Mouse (Mus musculus) cerebellum, adult 8-10 months (tissue): Measurements from ENCODE around the gene Exoc3l4.
A peak's percentile ranks its signal among the peaks of the same experiment; 100 is the strongest.

Source experiments
- DNase-seq: peaks from one replicate; pipeline ENCODE4 v3.0.0; 2022

Gene Exoc3l4

GRCm38 (mm10) chr12:111412581-111413284, 4.1 kb upstream of the Exoc3l4 start:
- no peak for DNase-seq

DNA sequence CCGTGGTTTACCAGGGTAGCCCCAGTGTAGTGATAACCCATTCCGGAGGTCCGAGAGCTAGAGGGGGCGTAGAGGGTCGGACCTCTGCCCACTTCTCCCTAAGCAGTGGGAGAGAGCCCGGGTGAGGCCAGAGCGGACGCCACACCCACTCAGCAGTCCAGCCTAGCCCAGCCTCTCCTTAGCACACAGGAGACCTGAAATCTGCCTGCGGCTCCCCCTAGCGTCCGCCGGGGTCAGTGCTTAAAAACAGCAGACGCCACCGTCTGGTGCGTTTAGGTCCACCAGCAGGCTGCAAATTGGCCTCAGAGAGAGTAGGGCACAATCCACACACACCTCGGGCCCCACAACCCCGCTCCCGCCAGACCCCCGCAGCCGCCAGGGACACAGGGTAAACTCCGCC, 3.5 kb upstream of the Exoc3l4 start:
- peak; percentile 86 for DNase-seq

DNA sequence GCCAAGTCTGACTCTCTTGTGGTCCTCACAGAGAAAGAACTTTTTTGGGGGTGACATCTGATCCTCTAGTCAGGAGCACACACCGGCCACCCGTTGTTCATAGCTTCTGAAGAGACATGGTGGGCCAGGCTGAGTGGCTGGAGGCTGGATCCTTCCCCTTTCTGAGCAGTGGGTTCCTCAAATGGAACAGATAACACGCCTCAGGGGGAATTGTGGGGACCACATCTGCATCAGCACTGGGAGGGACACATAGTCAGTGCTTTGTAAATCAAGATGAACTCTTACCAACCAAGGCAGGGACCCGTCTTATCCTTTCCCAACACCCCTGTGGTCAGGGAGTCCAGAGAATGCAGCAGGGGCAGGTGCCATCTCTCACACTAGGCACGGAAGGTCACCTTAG, 3.1 kb downstream of the Exoc3l4 start:
- no peak for DNase-seq

GRCm38 (mm10) chr12:111420946-111421709, 4.3 kb downstream of the Exoc3l4 start:
- DNase-seq = no peak

DNA sequence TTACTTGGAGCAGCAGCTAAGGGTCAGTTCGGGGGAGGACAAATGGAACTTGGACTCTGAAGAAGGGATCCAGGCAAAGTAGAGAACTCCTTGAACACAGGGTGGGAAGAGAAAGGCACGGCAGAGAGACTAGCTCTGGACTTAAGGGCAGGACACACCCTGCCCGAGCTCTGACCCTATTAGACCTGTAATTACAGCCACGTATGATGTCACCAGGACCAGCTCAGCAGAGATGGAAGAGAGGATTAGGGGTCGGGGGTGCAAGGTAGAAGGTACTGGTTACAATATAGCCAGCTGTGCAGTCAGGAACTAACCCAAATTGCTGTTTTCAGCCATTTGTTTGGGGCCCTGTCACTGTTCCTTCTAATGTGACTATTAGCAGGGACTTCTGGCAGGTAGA, 6.0 kb downstream of the Exoc3l4 start:
- no peak for DNase-seq

- DNase-seq = no peak
Observed at GRCm38 (mm10) chr12:111423570-111424129, 6.8 kb downstream of the Exoc3l4 start.

DNA sequence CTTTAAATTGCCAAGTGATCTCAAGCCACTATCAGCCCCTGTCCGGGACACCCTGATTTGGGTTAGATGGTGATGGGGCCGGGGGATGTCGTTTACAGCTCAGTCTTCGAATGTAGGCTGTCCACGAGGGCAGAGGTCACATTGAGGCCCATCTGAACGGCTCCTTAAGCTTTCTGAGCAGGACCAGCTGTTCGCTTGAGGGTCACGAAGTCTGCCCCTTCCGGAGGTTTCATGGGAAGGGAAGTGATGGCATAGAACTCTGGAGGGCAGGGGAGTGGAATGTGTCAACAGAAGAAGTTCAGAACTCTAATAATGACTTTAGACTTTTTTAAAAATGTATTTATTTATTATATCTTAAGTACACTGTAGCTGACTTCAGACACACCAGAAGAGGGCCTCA, 7.7 kb downstream of the Exoc3l4 start:
- DNase-seq = no peak

- DNase-seq = peak; percentile 76
Observed at GRCm38 (mm10) chr12:111425258-111425657, 8.4 kb downstream of the Exoc3l4 start.

GRCm38 (mm10) chr12:111425789-111426460, 9.1 kb downstream of the Exoc3l4 start:
- DNase-seq = peak; percentile 95

- DNase-seq = no peak
Observed at GRCm38 (mm10) chr12:111427438-111428113, 10.8 kb downstream of the Exoc3l4 start.

DNA sequence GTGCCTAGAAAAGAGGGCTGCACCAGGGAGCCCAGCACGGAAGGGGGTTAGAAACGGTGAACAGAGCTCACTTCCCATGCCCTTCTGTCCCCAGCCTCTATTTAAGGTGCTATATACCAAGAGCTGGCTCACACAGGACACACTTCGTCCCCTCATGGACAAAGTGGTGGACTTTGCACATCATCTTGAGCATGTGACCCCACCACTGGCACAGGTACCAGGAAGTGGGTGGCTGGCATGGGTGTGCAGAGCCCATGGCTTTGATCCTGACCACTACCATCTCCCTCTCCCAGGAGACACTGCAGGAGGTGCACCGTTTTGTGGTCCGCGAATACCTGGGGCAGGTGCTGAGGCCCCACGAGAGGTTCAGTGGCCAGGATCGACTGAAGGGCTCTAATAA, 11.5 kb downstream of the Exoc3l4 start:
- no peak for DNase-seq

DNA sequence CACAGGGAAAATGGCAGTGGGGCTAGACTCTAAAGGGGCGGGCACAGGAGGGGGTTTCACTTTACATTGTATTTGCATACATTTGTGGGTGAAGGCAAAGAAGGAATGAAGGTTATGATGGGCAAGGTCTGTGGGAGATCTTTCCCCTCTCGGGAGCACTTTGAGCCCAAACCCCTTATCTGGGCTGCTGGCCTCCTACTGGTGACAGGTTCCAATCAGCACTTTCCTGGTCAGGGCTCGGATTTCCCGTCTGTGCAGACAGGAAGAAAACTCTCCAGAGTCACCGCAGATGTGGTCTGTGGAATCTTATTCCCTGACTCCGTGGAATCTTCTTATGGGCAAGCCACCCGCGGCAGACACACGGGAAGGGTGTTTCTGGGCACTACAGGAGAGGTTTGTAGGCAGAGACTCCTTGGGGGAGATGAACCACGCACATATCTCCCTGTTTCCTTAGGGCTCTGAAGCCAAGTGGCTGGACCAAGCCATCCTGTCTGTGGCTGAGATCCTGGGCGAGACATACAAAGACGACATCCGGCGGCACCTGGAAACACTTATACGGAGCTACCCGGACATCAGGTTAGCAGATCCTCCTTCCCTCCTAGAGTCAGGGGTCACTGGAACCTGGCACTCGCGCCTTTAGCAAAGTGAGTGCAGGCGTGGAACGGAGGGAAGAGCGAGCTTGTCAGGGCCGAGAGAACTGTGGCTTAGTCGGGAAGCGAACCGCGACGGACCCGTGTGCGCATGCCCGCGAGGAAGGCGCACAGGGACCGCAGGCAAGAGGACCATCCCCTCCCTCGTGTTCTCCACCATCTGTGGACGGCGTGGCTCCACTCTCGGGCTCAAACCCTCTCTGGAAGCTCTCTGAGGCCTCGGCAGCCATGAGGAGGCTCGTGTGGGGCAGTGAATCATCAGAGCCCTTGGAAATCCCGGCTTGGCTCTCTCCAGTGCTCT, 12.4 kb downstream of the Exoc3l4 start:
- no peak for DNase-seq

- no peak for DNase-seq
Observed at GRCm38 (mm10) chr12:111430049-111430867, 13.4 kb downstream of the Exoc3l4 start.

DNA sequence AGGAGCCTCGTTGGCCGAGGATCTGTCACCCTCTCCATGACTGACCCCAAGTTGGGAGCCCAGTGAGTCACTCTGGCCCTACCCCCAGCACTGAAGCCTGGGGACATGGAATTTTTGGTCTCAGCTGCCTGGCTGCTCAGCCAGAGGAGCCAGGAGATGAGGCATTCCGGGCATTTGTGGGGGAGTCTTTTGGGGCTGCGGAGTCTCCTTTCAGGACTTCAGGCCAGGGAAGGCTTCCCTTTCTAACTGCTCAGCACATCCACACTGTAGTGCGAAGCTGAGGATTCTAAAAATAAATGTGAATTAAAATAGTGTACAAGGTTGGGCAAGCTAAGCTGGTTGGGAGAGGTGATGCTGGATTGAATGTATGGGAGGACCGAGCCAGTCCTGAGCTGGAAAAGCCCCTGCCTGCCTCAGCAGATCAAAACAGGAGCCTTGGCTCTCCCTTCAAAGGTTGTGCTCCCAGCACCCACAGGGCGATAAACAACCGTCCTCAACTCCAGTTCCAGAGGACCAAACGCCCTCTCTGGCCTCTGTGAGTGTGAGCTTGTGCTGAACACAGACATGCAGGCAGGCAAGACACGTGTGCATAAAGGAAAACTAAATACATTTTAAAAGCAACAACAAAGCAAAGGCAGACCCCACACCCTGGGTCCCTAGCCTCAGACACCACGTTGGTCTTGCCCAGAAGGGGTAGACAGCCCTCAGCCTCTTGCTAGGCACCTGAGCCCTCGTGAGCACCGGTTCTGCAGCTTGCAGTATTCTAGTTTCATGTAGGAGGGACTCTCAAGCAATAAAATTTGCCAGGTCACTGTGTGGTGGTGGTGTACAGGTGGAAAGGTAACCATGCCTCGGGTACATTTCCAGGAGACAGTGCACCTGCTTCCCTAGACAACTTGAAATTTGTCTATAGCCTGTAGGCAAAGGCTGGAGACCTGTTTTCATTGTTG, 14.3 kb downstream of the Exoc3l4 start:
- DNase-seq = no peak

GRCm38 (mm10) chr12:111432097-111432496, 15.3 kb downstream of the Exoc3l4 start:
- DNase-seq = no peak

DNA sequence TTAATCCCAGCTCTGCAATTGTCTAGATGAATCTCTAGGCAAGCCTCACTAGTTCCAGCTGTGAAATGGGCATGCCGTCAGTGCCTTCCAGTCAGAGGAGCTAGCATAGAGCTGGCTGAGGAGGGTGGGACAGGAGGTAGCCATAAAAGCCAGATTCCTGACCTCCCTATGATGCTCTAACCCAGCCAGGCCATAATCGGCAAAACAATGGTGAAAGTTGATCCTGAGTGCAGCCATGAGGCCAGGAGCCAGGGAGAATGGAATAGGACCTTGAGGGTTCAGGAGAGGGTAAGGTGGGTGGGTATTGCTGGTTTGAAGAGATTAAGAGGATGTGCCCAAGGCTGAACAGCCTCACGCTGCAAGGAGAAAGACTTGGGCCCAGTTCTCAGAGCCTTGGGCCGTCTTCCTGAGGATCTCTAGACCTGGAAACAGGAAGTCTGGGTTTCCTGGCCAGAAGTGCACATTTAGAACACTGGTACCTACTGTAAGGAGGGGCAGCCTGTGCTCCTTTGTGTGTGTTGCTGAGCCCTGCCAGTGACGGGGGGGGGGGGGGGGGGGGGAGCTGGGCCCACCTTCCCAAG, 16.0 kb downstream of the Exoc3l4 start:
- no peak for DNase-seq

GRCm38 (mm10) chr12:111434164-111434744, 17.4 kb downstream of the Exoc3l4 start:
- no peak for DNase-seq

GRCm38 (mm10) chr12:111434745-111435327, 18.0 kb downstream of the Exoc3l4 start:
- no peak for DNase-seq
